Mouse (Mus musculus): ENCODE data around the gene Mcoln3. TPM values are rescaled to one million over a fixed set of nuclear protein-coding genes. Genes with fewer than 3 reads are reported as not detected.

The Mcoln3 gene
- 5.0 TPM for polyA plus RNA-seq (2014; fragmentation: Illumina TruSeq; extraction: RNeasy Lipid Tissue Mini Kit (QIAGEN cat#74804); ENCODE audit: insufficient read depth, low read depth, low replicate concordance)

GRCm38 (mm10) chr3:146117258-146117996 lies at the start of gene Mcoln3:
Mcoln3 (plus strand) TSS chr3:146117450.

DNA sequence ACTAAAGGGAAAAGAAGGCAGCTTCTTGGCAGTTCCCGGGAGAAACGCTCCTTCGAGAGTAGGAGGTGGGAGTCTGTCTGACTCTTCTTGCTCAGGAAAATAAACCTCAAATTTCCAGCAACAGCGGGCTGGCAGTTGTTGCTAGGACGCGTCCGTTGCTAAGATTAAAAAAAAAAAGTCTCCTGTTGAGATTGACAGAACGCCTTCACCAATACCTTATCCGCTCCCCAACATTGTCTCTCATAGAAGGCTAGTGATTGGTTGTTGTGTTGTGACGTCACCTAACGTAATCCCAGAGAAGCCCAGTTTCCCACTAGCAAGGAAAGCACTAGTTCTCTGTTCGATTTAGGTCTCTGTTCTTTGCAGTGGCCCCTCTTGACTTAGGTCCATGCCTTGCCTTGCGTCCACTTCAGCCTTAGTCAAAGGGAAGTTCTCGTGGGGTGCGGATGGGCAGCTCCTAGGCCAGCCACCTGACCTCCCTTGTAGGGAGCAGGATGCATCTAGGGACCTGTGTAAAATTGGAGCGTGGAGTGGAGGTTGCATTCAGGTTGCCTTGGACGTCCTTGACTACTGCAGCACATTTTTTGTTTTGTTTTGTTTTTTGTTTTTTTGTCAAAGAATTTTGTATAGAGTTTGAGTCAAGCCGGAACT lies 9.2 kb upstream of the Mcoln3 start, which contains the start of gene Wdr63:
Wdr63 (minus strand) TSS at position 210 of the 651 bp plus-strand sequence.

DNA sequence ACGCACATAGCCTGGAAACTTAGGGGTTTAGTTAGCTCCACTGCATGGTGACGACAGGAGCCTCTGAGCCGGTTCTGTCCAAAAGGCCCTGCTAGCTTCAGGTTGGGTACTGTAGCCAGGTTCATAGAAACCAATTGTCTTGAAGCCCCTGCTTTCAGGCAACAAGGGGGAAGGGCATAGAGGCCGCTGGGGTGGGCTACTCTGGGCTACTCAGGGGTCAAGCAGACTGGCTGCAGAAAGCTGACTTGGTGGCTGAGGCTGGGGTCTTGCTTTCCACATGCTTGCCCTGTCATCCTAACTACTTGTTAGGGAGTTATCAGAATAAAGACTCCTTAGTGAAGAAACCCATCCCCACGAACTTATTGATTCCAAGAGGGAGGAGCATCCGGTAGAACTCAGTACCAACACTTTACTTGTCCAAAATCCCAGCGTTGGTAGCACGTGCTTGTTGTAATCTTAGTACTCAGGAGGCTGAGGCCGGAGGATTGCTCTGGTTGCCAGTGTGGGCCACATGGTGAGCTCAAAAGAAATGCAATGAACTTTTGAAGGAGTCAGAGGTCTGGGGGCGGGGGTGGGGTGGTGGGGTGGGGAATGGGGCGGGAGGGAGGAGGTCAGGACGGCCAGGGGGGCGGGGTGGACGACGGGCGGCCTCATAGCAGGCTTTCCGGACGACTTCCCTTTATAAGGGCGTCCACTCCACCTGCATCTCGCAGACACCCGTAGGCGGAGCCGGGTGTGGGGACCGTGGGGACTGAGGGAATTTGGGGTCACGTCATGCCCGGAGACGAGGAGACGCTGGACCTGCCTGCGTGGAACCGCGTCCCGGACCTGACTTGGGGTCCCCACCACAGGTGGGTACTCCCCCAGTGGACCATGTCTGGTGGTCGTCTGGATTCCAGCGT lies 32.2 kb downstream of the Mcoln3 start, which contains the start of gene Mcoln2:
Mcoln2 (plus strand) TSS at position 678 of the 902 bp plus-strand sequence.

Other genes with a start within 250 kb of the Mcoln3 start
- gene Bcl10, start 194.6 kb upstream of the Mcoln3 start, polyA plus RNA-seq (2014; fragmentation: Illumina TruSeq; extraction: RNeasy Lipid Tissue Mini Kit (QIAGEN cat#74804); ENCODE audit: insufficient read depth, low read depth, low replicate concordance) = 31.4 TPM
- 26.5 TPM for gene 2410004B18Rik, start 179.4 kb upstream of the Mcoln3 start, polyA plus RNA-seq (2014; fragmentation: Illumina TruSeq; extraction: RNeasy Lipid Tissue Mini Kit (QIAGEN cat#74804); ENCODE audit: insufficient read depth, low read depth, low replicate concordance)
- 4.7 TPM for gene Syde2, start 129.6 kb upstream of the Mcoln3 start, polyA plus RNA-seq (2014; fragmentation: Illumina TruSeq; extraction: RNeasy Lipid Tissue Mini Kit (QIAGEN cat#74804); ENCODE audit: insufficient read depth, low read depth, low replicate concordance)
- gene Wdr63, start 9.3 kb upstream of the Mcoln3 start, polyA plus RNA-seq (2014; fragmentation: Illumina TruSeq; extraction: RNeasy Lipid Tissue Mini Kit (QIAGEN cat#74804); ENCODE audit: insufficient read depth, low read depth, low replicate concordance) = 6.9 TPM
- 1.5 TPM for gene Mcoln2, start 32.4 kb downstream of the Mcoln3 start, polyA plus RNA-seq (2014; fragmentation: Illumina TruSeq; extraction: RNeasy Lipid Tissue Mini Kit (QIAGEN cat#74804); ENCODE audit: insufficient read depth, low read depth, low replicate concordance)
- gene Lpar3, start 103.5 kb downstream of the Mcoln3 start, polyA plus RNA-seq (2014; fragmentation: Illumina TruSeq; extraction: RNeasy Lipid Tissue Mini Kit (QIAGEN cat#74804); ENCODE audit: insufficient read depth, low read depth, low replicate concordance) = 10.1 TPM